Mouse (Mus musculus) hindbrain, embryonic 14.5 days (tissue): ENCODE results near the gene Aagab. TPM values are rescaled to one million over a fixed set of nuclear protein-coding genes. Genes with fewer than 3 reads are reported as not detected.

Experiments
- ATAC-seq: fragments of 200-750 bp; cut with Nextera tagmentation; 2 replicates; pipeline ENCODE4 v1.8.0; 2017; ENCODE audit warnings: moderate number of reproducible peaks, mild to moderate bottlenecking, moderate TSS enrichment, moderate library complexity; ENCODE audit not compliant: low FRiP score
- DNase-seq: peaks from one replicate; pipeline ENCODE4 v3.0.0-alpha.2; 2015; ENCODE audit warnings: low spot score
- H3K27ac ChIP-seq: fragments of 300-500 bp; sonication (generic); 2 replicates; pipeline ENCODE4 v1.5.1; 2014; ENCODE audit warnings: mild to moderate bottlenecking, moderate library complexity
- H3K27me3 ChIP-seq: fragments of 300-500 bp; sonication (generic); 2 replicates; pipeline ENCODE4 v1.6.1; 2014; ENCODE audit warnings: mild to moderate bottlenecking, low read length, mixed read lengths; ENCODE audit not compliant: control insufficient read depth, insufficient read depth
- H3K36me3 ChIP-seq: fragments of 300-500 bp; sonication (generic); replicated peaks from 2 replicates; pipeline ENCODE4 v1.6.1; 2014; ENCODE audit not compliant: control insufficient read depth, insufficient read depth
- H3K4me1 ChIP-seq: fragments of 300-500 bp; sonication (generic); replicated peaks from 2 replicates; pipeline ENCODE4 v1.6.1; 2014; ENCODE audit warnings: antibody characterized with exemption, low read length, mixed read lengths; ENCODE audit not compliant: control insufficient read depth, insufficient read depth
- H3K4me2 ChIP-seq: fragments of 300-500 bp; sonication (generic); replicated peaks from 2 replicates; pipeline ENCODE4 v1.6.1; 2014; ENCODE audit warnings: mild to moderate bottlenecking, moderate library complexity
- H3K4me3 ChIP-seq: fragments of 300-500 bp; sonication (generic); replicated peaks from 2 replicates; pipeline ENCODE4 v1.5.1; 2014; ENCODE audit warnings: mild to moderate bottlenecking, low read length
- H3K9ac ChIP-seq: fragments of 300-500 bp; sonication (generic); 2 replicates; pipeline ENCODE4 v1.6.1; 2014
- H3K9me3 ChIP-seq: fragments of 300-500 bp; sonication (generic); 2 replicates; pipeline ENCODE4 v1.6.1; 2016; ENCODE audit warnings: low read length; ENCODE audit not compliant: control insufficient read depth
- WGBS: fragments of 180-500 bp; shearing (Covaris S2); extraction: QIAGEN DNeasy Blood & Tissue Kit; methylation state at CpG from one replicate; pipeline ENCODE4 v1.1.7; 2014; 5-methylcytosine and 5-hydroxymethylcytosine counted together
- polyA plus RNA-seq: library from polyadenylated mRNA; unstranded; fragments of >200 nt; fragmentation: Nextera tagmentation; extraction: Ambion mirVana; gene quantifications from 2 replicates; pipeline ENCODE4 v1.2.1, GENCODE M21; 2014

Gene Aagab
- polyA plus RNA-seq, 1 experiment from 2014 or later, result 59.2 TPM

DNA sequence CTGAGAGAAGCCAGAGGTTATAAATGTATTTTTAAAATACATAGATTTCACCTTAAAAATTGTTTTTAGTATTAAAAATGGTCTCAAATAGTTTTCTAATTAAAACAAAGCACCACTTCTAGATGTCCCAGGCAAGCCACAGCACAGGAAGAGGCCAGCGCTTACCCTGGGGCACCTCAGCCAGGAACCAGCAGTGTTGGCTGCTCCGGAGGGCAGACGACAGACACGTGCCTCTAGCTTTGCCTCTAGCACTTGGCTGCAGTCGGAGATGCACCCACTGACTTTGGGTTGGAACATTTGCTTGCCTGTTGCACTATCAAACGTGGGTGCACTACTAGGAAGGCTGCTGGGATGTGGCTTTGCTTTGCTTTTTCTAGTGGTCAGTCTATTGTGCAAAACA lies 30.6 kb upstream of the Aagab start:
- WGBS, result 40% methylated on average over 6 of the region's 6 CpGs
- no peak for DNase-seq
- H3K4me1 ChIP-seq, result peaks cover 16% of the 10 kb centered on the region

DNA sequence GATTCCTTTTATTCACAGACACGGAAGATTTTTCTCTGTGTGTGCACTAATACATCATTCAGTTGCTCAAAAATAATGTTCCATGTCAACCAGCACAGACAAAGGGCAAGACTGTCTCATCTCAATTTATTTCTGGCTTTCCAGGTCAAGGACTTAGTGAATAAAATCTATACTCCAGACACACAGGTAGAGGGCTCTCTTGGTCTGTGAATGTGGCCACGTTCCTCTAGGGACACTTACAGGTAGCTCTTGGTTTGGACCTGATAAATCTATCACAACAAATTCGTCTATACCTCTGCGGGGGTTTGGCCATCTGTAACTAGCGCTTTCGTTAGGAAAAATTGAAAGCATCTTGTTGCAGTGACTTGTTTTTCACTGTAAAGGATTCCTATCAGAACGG lies 29.6 kb upstream of the Aagab start:
- no peaks in the 10 kb centered on the region for H3K36me3 ChIP-seq
- no peaks in the 10 kb centered on the region for H3K27me3 ChIP-seq
- H3K27ac ChIP-seq, result no peak overlapping the region
- DNase-seq (no peak), ATAC-seq (no peak)
- H3K9me3 ChIP-seq, result no peaks in the 10 kb centered on the region
- no peak overlapping the region for H3K9ac ChIP-seq
- 79% methylated on average over 7 of the region's 7 CpGs for WGBS
- no peak overlapping the region for H3K4me2 ChIP-seq
- no peak overlapping the region for H3K4me3 ChIP-seq
- H3K4me1 ChIP-seq, result peaks cover 16% of the 10 kb centered on the region

More for the DNA sequence above, 30.6 kb upstream of the Aagab start:
- Histone ChIP-seq H3K4me2 (no peak overlapping the region), H3K9me3 (no peaks in the 10 kb centered on the region), H3K27me3 (no peaks in the 10 kb centered on the region), H3K27ac (no peak overlapping the region), H3K36me3 (no peaks in the 10 kb centered on the region), H3K9ac (no peak overlapping the region), H3K4me3 (no peak overlapping the region)
- no peak for ATAC-seq

DNA sequence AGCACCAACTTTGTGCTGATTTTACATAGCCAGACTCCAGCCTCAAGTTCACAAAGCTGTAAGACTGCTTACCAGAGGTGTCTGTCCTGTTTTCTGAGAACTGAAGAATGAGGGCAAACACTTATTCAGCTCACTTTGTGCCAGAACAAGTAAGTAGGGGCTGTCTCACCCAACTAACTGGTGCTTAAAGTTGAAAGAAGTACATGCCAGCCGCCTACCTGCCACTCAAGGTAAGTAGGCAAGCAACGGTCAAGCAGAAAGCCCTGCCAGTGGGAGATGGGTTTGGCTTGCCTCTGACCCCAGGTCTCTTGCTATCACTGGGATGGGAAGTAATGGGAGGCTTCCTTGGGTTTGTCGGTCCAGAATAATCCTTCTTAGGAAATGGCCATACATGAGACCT lies 25.0 kb upstream of the Aagab start:
- WGBS, result 91% methylated on average over 3 of the region's 3 CpGs
- DNase-seq (no peak), ATAC-seq (no peak)
- H3K9me3 ChIP-seq, result no peaks in the 10 kb centered on the region
- no peak overlapping the region for H3K4me2 ChIP-seq
- no peak overlapping the region for H3K9ac ChIP-seq
- H3K4me3 ChIP-seq, result no peak overlapping the region
- no peaks in the 10 kb centered on the region for H3K4me1 ChIP-seq
- H3K27me3 ChIP-seq, result no peaks in the 10 kb centered on the region
- no peaks in the 10 kb centered on the region for H3K36me3 ChIP-seq
- H3K27ac ChIP-seq, result no peak overlapping the region

DNA sequence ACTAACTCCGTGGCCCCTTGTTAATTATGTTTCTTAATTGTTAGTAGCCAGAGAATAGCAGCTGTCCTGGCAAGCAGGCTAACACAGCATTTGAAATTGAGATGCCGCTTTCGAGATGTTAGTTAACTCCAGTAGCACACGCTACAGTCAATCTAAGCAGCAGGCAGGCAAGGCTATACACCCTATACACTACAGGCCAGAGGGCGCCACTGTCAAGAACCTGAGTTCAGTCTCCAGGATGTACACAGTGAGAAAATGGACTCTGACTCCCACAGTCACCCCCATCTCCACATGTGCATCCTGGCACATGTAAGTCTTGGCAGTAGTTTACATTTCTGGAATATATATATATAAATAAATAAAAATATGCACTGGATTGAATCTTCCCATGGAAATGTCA lies 22.8 kb upstream of the Aagab start:
- Histone ChIP-seq H3K4me1 (no peaks in the 10 kb centered on the region), H3K36me3 (no peaks in the 10 kb centered on the region), H3K27me3 (no peaks in the 10 kb centered on the region), H3K9me3 (no peaks in the 10 kb centered on the region), H3K9ac (no peak overlapping the region), H3K4me2 (no peak overlapping the region), H3K27ac (no peak overlapping the region), H3K4me3 (no peak overlapping the region)
- 86% methylated on average over 5 of the region's 5 CpGs for WGBS
- ATAC-seq, result no peak
- DNase-seq, result no peak

DNA sequence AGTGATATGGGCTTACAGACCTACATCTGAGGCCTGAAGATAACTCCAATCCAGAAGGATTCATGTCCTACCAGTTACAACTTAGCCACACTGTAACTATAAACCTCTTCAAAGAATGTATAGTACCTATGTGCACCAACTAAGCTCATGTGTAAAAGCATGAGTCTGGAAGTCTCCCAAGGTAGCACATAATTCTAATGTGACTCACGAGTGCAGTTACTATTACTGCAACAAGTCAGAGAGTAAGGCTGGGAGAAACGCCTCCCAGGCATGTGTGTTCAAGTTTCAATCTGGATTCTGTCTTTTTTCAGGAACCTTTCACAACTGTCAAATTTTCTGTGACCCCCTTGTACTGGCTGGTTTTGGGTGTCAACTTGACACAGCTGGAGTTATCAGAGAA lies 22.4 kb upstream of the Aagab start:
- DNase-seq (no peak), ATAC-seq (no peak)
- 90% methylated on average over 2 of the region's 2 CpGs for WGBS
- no peak overlapping the region for H3K27ac ChIP-seq
- no peaks in the 10 kb centered on the region for H3K9me3 ChIP-seq
- H3K9ac ChIP-seq, result no peak overlapping the region
- no peaks in the 10 kb centered on the region for H3K27me3 ChIP-seq
- H3K4me1 ChIP-seq, result no peaks in the 10 kb centered on the region
- no peak overlapping the region for H3K4me2 ChIP-seq
- no peak overlapping the region for H3K4me3 ChIP-seq
- no peaks in the 10 kb centered on the region for H3K36me3 ChIP-seq

DNA sequence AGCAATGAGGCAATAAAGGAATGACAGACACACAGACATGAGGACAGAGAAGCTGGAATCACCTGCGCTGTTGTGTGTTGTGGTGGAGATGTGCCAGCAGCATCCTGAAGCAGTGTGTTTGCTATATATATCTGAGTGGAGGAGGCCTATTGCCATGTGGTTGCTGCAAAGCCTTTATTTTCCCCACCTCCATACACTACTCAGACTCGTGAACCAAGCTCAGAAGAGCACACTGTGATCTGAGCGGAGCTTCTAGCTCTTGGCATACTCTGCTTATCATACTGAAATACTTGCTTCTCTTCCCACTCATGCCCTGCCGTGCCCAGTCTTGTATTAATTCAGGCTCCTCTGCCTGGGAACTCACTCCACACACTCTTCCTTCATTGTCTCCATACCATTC lies 20.7 kb upstream of the Aagab start:
- no peak overlapping the region for H3K4me2 ChIP-seq
- H3K27me3 ChIP-seq, result no peaks in the 10 kb centered on the region
- peaks cover 5% of the 10 kb centered on the region for H3K9me3 ChIP-seq
- ATAC-seq (no peak), DNase-seq (no peak)
- WGBS, result 83% methylated on average over 4 of the region's 4 CpGs
- H3K27ac ChIP-seq, result no peak overlapping the region
- no peak overlapping the region for H3K4me3 ChIP-seq
- H3K4me1 ChIP-seq, result no peaks in the 10 kb centered on the region
- H3K9ac ChIP-seq, result no peak overlapping the region
- no peaks in the 10 kb centered on the region for H3K36me3 ChIP-seq

DNA sequence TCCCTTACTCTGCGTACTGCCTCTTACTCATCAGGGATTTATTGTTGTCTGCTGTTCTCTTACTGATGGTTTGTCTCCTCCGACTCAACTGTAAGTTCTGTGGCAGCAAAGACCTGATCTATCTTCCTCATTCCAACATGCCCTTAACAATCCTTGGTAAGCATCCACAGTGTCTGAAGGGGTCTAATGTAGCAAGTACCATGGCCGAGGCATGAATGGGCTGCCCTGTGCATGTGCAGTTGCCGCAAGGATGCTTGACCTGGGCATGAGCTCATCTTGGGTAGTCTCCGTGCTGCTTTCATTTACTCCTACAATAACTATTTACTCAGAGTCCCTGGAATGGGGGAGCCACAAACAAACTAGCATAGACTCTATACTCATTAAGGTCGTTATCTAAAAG lies 17.2 kb upstream of the Aagab start:
- WGBS, result 91% methylated on average over 6 of the region's 6 CpGs
- DNase-seq (no peak), ATAC-seq (no peak)
- H3K27me3 ChIP-seq, result no peaks in the 10 kb centered on the region
- H3K27ac ChIP-seq, result no peak overlapping the region
- no peaks in the 10 kb centered on the region for H3K4me1 ChIP-seq
- peaks cover 15% of the 10 kb centered on the region for H3K9me3 ChIP-seq
- no peaks in the 10 kb centered on the region for H3K36me3 ChIP-seq
- H3K4me2 ChIP-seq, result no peak overlapping the region
- no peak overlapping the region for H3K4me3 ChIP-seq
- no peak overlapping the region for H3K9ac ChIP-seq

DNA sequence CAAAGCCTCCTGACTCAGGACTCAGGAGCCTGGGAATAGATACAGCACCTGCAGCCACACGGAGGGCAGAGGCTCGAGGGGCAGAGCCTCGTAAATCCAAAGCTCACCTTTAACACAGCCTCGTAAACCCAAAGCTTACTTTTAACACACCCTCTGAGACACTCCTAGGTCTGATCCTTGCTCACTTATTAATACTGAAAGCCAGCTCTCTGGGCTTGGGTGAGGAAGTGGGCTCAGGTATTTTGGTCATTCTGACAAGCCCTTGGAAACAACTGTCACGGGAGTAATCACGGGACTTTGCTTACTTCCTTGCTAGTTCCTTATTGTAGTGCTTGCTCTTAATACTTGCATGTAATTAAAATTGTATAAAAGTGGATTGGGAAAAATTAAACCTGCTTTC lies 13.3 kb upstream of the Aagab start:
- H3K27ac ChIP-seq, result no peak overlapping the region
- peaks cover 15% of the 10 kb centered on the region for H3K9me3 ChIP-seq
- WGBS, result 76% methylated on average over 6 of the region's 6 CpGs
- no peaks in the 10 kb centered on the region for H3K36me3 ChIP-seq
- no peak for DNase-seq
- ATAC-seq, result no peak
- no peak overlapping the region for H3K4me2 ChIP-seq
- no peak overlapping the region for H3K4me3 ChIP-seq
- H3K4me1 ChIP-seq, result no peaks in the 10 kb centered on the region
- no peak overlapping the region for H3K9ac ChIP-seq
- no peaks in the 10 kb centered on the region for H3K27me3 ChIP-seq

DNA sequence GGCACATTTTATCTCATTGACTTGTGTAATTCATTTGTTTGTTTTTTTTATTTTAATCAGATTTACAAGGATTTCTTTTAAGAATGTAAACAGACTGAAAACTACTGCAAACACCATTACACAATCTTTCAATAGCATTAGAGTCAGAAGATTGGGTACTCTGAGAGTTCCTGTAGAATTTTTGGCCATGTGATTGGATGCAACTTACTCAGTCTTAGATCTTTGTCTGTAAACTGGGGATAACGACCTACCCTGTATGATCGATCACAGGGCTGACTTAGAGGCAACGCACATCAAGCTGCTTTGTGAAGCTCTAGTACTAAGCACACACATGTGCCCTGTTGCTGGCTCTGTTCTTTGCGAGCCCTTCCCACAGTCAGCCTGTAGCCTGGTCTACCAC lies 11.9 kb upstream of the Aagab start:
- Histone ChIP-seq H3K4me2 (no peak overlapping the region), H3K9me3 (peaks cover 15% of the 10 kb centered on the region), H3K4me1 (no peaks in the 10 kb centered on the region), H3K27me3 (no peaks in the 10 kb centered on the region), H3K4me3 (no peak overlapping the region), H3K36me3 (no peaks in the 10 kb centered on the region), H3K9ac (no peak overlapping the region), H3K27ac (no peak overlapping the region)
- ATAC-seq (no peak), DNase-seq (no peak)
- WGBS, result 95% methylated on average over 4 of the region's 4 CpGs

DNA sequence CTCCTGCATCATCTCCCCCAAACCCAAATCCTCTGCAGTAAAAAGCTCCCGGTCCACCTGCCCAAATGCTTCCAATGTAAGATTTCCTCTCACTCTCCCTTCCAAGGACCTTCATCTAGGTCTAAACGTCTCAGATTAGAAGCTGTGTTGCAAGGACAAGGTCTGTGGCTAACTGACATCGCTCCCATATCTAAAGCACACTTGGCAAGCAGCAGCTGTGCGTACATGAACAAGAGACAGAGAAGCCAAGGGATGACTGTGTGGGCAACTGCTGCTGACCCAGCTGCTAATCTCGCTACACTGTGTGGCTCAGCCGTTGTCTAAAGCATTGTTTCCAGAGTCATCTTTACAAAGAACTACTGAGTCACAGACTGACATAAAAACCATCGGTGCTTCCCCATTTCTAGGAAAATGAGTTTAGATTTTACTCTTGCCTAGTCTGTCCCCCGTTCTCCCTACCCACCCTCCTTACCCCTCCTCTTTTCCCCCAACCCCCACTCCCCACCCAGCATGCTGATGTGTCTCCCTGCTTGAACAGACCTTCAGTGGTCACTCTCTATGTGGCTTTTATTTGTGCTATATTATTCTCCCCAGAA lies 10.7 kb upstream of the Aagab start:
- Histone ChIP-seq H3K9me3 (peaks cover 11% of the 10 kb centered on the region), H3K36me3 (no peaks in the 10 kb centered on the region), H3K27me3 (no peaks in the 10 kb centered on the region), H3K27ac (no peak overlapping the region), H3K4me2 (no peak overlapping the region), H3K4me1 (no peaks in the 10 kb centered on the region), H3K9ac (no peak overlapping the region), H3K4me3 (no peak overlapping the region)
- WGBS, result 90% methylated on average over 8 of the region's 8 CpGs
- DNase-seq (no peak), ATAC-seq (no peak)
